21 mouse cellular contexts compared by ENCODE assay signal in genomic region chr7:67493795-67494687, GRCm38 (mm10).
DNase-seq lines count a peak whose midpoint lies in the region; ATAC-seq and TF ChIP-seq lines count a peak whose summit lies in the region.
"Had no signal": no experiment of that assay in that cellular context is flagged by ENCODE, and none has a peak within 500 bp of the region (broad histone marks: within the 10 kb centered on the region; RNA-seq: fewer than 3 reads in every experiment).

No protein-coding gene starts in this region.

- no peaks in the 10 kb centered on the region for H3K27me3 ChIP-seq in lung, postnatal 0 days (replicated peaks; ENCODE audit: insufficient read depth, low read length)
- H3K27me3 ChIP-seq: heart, embryonic 13.5 days; neural tube, embryonic 12.5 days had no signal

- no peaks in the 10 kb centered on the region for H3K36me3 ChIP-seq in lung, postnatal 0 days (ENCODE audit: insufficient read depth, low read length)
- H3K36me3 ChIP-seq: heart, embryonic 13.5 days; neural tube, embryonic 12.5 days had no signal

- H3K27ac ChIP-seq in lung, postnatal 0 days (ENCODE audit: low read length), result no peak overlapping the region
- H3K27ac ChIP-seq: heart, embryonic 13.5 days; hindbrain, embryonic 14.5 days; neural tube, embryonic 12.5 days had no signal

- WGBS in lung, postnatal 0 days, result 57% methylated on average over 9 of the region's 9 CpGs

- no peak overlapping the region for H3K4me3 ChIP-seq in lung, postnatal 0 days (ENCODE audit: low read depth, low read length)
- H3K4me3 ChIP-seq: heart, embryonic 13.5 days; neural tube, embryonic 12.5 days had no signal

- no peak for TF ChIP-seq EP300 in lung, postnatal 0 days (IDR thresholded peaks at IDR 0.05)

- H3K4me1 ChIP-seq in lung, postnatal 0 days (ENCODE audit: insufficient read depth, low read depth, low read length), result no peaks in the 10 kb centered on the region

- H3K4me2 ChIP-seq in lung, postnatal 0 days (replicated peaks; ENCODE audit: low read depth, low read length), result no peak overlapping the region
- H3K4me2 ChIP-seq: heart, embryonic 13.5 days; hindbrain, embryonic 14.5 days; neural tube, embryonic 12.5 days had no signal

- H3K9me3 ChIP-seq in lung, postnatal 0 days (ENCODE audit: low read length), result no peaks in the 10 kb centered on the region
- H3K9me3 ChIP-seq: heart, embryonic 13.5 days; neural tube, embryonic 12.5 days had no signal

- peak; percentile 75 for ATAC-seq in lung, postnatal 0 days
- peak; percentile 60 for ATAC-seq in common myeloid progenitor, adult 5-6 weeks (replicated peaks; ENCODE audit: low read depth, poor library complexity, severe bottlenecking)
- ATAC-seq: activated CD4-positive, CD25-positive, alpha-beta regulatory T cell, adult 4 months; forebrain, embryonic 14.5 days; inflammation-experienced regulatory T-cells, adult 6 months had no signal

- no peak overlapping the region for H3K9ac ChIP-seq in lung, postnatal 0 days (replicated peaks; ENCODE audit: low read depth)
- H3K9ac ChIP-seq: heart, embryonic 13.5 days; hindbrain, embryonic 14.5 days; neural tube, embryonic 12.5 days had no signal

- TF ChIP-seq CTCF in lung, postnatal 0 days (IDR thresholded peaks at IDR 0.05), result no peak

- peak; percentile 23 for DNase-seq in lung, postnatal 0 days (ENCODE audit: low spot score)
- DNase-seq in lung, postnatal 14 days, result no peak
- DNase-seq in natural killer cell, adult 2 months (ENCODE audit: low spot score in 2 of 2), result peak; percentile 6 to 37
- peak; percentile 44 to 68 for DNase-seq in thymus, postnatal 36 days
- DNase-seq in layer of hippocampus, adult 9-11 months, result no peak
- DNase-seq in adrenal gland, adult 2 months, result no peak
- DNase-seq: adrenal gland, postnatal 25 days; B cell, adult 2 months; cerebellum, adult 8-10 months; heart, adult 11 months; heart, postnatal 14 days; kidney, adult 2 months; kidney, postnatal 10 days; layer of hippocampus, postnatal 36 days had no signal

Comparison
In these comparisons a context has a peak if more than half of its experiments do, and no peak if none do; other contexts are left out.
1. DNase-seq: peak in lung, postnatal 0 days (single experiment), natural killer cell, adult 2 months (2 of 2) and thymus, postnatal 36 days (2 of 2); none in lung, postnatal 14 days (single experiment), layer of hippocampus, adult 9-11 months (single experiment) and adrenal gland, adult 2 months (single experiment).